In the genomic region with DNA sequence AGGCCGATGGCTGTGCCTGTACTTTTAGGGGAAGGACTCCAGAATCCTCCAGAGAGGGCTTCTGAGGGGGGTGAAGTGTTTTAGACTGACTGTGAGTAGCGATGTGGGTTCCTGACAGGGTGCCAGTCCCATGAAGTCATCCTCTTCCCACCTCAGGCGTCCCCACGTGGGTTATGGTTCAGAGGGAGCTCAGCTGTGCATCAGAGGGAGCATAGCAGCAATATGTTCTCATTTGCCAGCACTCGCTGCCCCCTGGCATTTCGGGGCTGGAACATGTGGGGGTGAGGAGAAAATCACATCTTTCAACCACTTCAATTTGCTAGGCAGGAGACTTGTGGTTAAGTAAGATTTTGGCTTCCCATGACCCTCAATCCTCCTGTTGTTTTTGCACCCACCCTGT, we compare ENCODE assay signal across 22 mouse cellular contexts. TPM values are rescaled to one million over a fixed set of nuclear protein-coding genes. Genes with fewer than 3 reads are reported as not detected.
"Had no signal": no experiment of that assay in that cellular context is flagged by ENCODE, and none has a peak within 500 bp of the region (broad histone marks: within the 10 kb centered on the region; RNA-seq: fewer than 3 reads in every experiment).

No protein-coding gene starts in this region.

- H3K9me3 ChIP-seq: midbrain, embryonic 10.5 days; midbrain, embryonic 12.5 days; neural tube, embryonic 13.5 days; neural tube, embryonic 15.5 days had no signal

- H3K36me3 ChIP-seq: midbrain, embryonic 12.5 days; neural tube, embryonic 13.5 days; neural tube, embryonic 15.5 days had no signal

- H3K4me3 ChIP-seq: midbrain, embryonic 10.5 days; midbrain, embryonic 12.5 days; myocyte; neural tube, embryonic 13.5 days; neural tube, embryonic 15.5 days had no signal

- H3K9ac ChIP-seq: liver, postnatal 0 days; lung, embryonic 14.5 days; midbrain, embryonic 12.5 days; neural tube, embryonic 13.5 days; neural tube, embryonic 15.5 days had no signal

- ATAC-seq: liver, postnatal 0 days; midbrain, embryonic 16.5 days had no signal

- DNase-seq: liver, postnatal 0 days; lung, embryonic 14.5 days; lung, postnatal 10 days; lung, postnatal 4 days; midbrain, embryonic 14.5 days; retina, postnatal 1 day; right cerebral cortex, postnatal 25 days; right cerebral cortex, postnatal 4 days; spleen, adult 18-20 months; thymus, adult 18-20 months; thymus, postnatal 14 days; thymus, postnatal 36 days had no signal

- H3K27ac ChIP-seq: midbrain, embryonic 10.5 days; midbrain, embryonic 12.5 days; neural tube, embryonic 13.5 days; neural tube, embryonic 15.5 days had no signal

- H3K27me3 ChIP-seq: midbrain, embryonic 12.5 days; neural tube, embryonic 13.5 days; neural tube, embryonic 15.5 days had no signal

- H3K4me2 ChIP-seq: lung, embryonic 14.5 days; midbrain, embryonic 12.5 days; neural tube, embryonic 13.5 days; neural tube, embryonic 15.5 days had no signal

RNA-seq across cellular contexts. Expression of a gene that starts 40.1 kb away (rescaled TPM):
- polyA plus RNA-seq: liver, postnatal 0 days; lung, embryonic 16.5 days; neural tube, embryonic 11.5 days; small intestine, adult 2 months; stomach, embryonic 14.5 days had no signal
